Mouse (Mus musculus) testis, postnatal 10 days (tissue): ENCODE data around the gene Olfr46.
"Not testable (repeated sequence)": the region's sequence is repeated elsewhere in the genome, so short reads cannot be mapped to it uniquely, and the experiment has no call there.

Experiments used
- DNase-seq: peaks from one replicate; pipeline ENCODE4 v3.0.0; 2021; ENCODE audit warnings: low spot score

Olfr46 gene

GRCm38 (mm10) chr7:140600969-140601368 lies at the start of gene Olfr46:
Olfr46 (plus strand) TSS chr7:140601269.
- DNase-seq: not testable (repeated sequence)

- no peak for DNase-seq
Observed at GRCm38 (mm10) chr7:140567586-140567985, 33.5 kb upstream of the Olfr46 start, which contains the start of gene Olfr538. Olfr538 (plus strand) TSS chr7:140567886.

GRCm38 (mm10) chr7:140628670-140629069 lies 27.6 kb downstream of the Olfr46 start, which contains the start of gene Olfr61:
Olfr61 (plus strand) TSS chr7:140628970.
- DNase-seq: not testable (repeated sequence)

DNA sequence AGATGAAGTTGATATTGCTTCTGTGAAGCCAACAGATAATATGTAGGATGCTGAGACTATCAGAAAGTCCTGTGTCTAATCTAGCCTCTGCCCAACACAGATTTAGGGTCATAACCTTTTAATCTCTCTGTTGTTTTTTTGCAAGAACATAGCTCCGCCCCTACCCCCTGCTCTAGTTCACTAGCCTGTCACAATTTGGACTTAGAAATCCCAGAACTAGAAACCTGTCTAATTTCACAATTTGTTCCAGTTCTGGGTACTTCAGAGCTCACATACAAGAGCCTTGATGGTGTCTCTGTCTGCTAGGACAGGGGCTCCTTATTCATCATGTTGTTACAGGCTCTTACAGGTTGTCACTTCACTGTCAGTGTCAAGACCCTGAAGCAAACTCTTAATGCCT lies 29.5 kb downstream of the Olfr46 start:
- no peak for DNase-seq

DNA sequence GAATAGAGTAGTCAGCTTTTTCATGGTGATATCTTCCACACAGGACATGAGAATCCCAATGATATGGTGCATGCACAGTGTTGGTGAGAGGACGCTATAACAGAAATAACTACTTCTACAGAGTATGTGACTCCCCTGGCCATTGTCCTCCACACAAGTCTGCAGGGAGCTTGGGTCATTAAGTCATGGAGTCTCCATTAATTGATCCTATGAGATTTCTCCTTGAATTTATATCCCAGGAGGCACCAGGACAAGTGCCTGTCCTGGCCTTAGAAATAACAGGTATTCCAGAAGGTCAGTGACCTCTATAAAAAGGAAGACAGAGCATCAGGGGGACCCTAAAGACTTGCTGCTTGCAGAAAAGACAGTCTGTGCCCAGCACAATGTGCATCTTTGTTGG lies 45.1 kb downstream of the Olfr46 start, which contains the start of gene Olfr53:
Gene Olfr53 (plus strand): TSS at position 301 of the 400 bp plus-strand sequence.
- DNase-seq: no peak

GRCm38 (mm10) chr7:140659630-140660029 lies 58.6 kb downstream of the Olfr46 start, which contains the start of gene Olfr539:
Olfr539 (plus strand) TSS chr7:140659930.
- no peak for DNase-seq
